Mouse (Mus musculus) kidney, adult 2 months (tissue): ENCODE data around the gene Zim1.

ENCODE experiments used
- CTCF ChIP-seq: fragments of 200-500 bp; conservative IDR thresholded peaks from 2 replicates; pipeline ENCODE4 v1.5.1; 2011; ENCODE audit warnings: low read depth, mild to moderate bottlenecking, control low read depth, low read length, moderate library complexity, mixed read lengths; ENCODE audit not compliant: insufficient read depth, insufficient read length
- POLR2A ChIP-seq: fragments of 200-500 bp; IDR thresholded peaks from one replicate; pipeline ENCODE4 v1.6.1; 2011; ENCODE audit warnings: low read depth, low read length, control low read depth

DNA sequence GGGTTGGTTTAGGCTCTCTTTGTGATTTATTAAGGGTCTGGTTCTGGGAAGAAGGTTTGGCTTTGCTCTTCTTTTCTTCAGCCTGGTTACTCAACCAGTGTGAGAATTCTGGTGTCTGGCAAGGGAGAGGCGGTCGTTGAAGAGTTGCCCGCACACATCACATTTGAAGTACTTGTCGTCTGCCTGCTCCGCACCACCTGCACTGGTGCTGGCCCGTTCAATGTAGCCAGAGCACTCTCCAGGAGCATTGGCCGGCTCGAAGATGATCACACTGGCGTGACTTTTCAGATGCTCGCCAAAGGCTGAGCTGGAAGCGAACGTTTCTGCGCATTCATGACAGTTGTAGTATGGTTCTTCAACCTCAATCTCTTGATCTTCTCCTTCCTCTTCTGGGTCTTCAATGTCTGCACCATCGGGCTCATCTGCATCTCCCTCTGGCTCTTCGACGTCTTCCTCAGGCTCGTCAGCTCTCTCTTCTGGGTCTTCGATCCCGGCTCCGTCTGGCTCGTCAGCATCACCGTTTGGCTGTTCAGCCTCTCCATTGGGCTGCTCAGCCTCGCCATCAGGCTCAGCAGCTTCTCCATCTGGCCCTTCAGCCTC lies 11.3 kb upstream of the Zim1 start:
- TF ChIP-seq POLR2A, result no peak
- TF ChIP-seq CTCF, result no peak
